11 mouse cellular contexts compared by ENCODE assay signal in the genomic region with DNA sequence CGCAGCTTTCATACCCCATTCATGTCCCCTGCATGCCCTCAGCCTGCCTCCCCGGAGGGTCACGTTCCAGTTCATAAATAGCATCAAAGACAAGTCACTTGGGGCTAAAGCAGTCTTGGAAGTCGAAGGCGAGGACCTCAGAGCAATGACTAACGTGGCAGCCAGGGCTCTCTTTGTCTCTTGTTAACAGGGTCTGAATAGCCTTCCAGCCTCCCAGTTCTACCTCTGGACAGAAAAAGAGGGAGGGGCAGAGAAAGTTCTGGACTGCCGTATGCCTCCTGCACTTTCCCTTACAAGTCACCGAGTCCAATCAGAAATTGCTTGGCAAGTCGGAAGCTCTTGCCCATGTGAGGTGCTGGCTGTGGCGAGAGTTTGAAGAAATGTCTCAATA. TPM values are rescaled to one million over a fixed set of nuclear protein-coding genes. Genes with fewer than 3 reads are reported as not detected.
A peak's percentile ranks its signal among the peaks of the same experiment; 100 is the strongest.
DNase-seq lines count a peak whose midpoint lies in the region; ATAC-seq and TF ChIP-seq lines count a peak whose summit lies in the region.
"Had no signal": no experiment of that assay in that cellular context is flagged by ENCODE, and none has a peak within 500 bp of the region (broad histone marks: within the 10 kb centered on the region; RNA-seq: fewer than 3 reads in every experiment).

No protein-coding gene starts in this region.

- DNase-seq in gastrocnemius, adult 2 months = peak; percentile 50
- no peak for DNase-seq in gastrocnemius, adult 8-10 months (ENCODE audit: low spot score in 2 of 2)
- peak; percentile 36 for DNase-seq in embryonic facial prominence, embryonic 10.5 days (ENCODE audit: low spot score)
- peak; percentile 28 for DNase-seq in heart, postnatal 36 days
- no peak for DNase-seq in limb, embryonic 10.5 days (ENCODE audit: low spot score)
- no peak for DNase-seq in yolk sac, embryonic 10.5 days (ENCODE audit: low spot score)
- DNase-seq in midbrain, postnatal 0 days (ENCODE audit: low spot score) = no peak
- DNase-seq: cerebellum, postnatal 36 days had no signal

- TF ChIP-seq CTCF in gastrocnemius, adult 2 months (IDR thresholded peaks at IDR 0.05) = 0 out of 2 replicates have a peak, but pooled peaks have one; percentile 20
- no peak for TF ChIP-seq CTCF in midbrain, postnatal 0 days (IDR thresholded peaks at IDR 0.05)

- H3K4me2 ChIP-seq in midbrain, postnatal 0 days (ENCODE audit: low read depth, low read length, poor library complexity, severe bottlenecking) = no peak overlapping the region
- H3K4me2 ChIP-seq: limb, embryonic 15.5 days; stomach, embryonic 15.5 days had no signal

- 31% methylated on average over 10 of the region's 10 CpGs for WGBS in embryonic facial prominence, embryonic 10.5 days
- 55% methylated on average over 10 of the region's 10 CpGs for WGBS in limb, embryonic 10.5 days
- 39% methylated on average over 10 of the region's 10 CpGs for WGBS in midbrain, postnatal 0 days

- no peaks in the 10 kb centered on the region for H3K9me3 ChIP-seq in embryonic facial prominence, embryonic 10.5 days
- H3K9me3 ChIP-seq in limb, embryonic 10.5 days (replicated peaks) = no peaks in the 10 kb centered on the region
- H3K9me3 ChIP-seq in midbrain, postnatal 0 days (ENCODE audit: low read length) = no peaks in the 10 kb centered on the region
- H3K9me3 ChIP-seq: limb, embryonic 15.5 days; stomach, embryonic 15.5 days had no signal

- no peak for ATAC-seq in megakaryocyte, adult 5-6 weeks (ENCODE audit: poor library complexity, severe bottlenecking)
- no peak for ATAC-seq in midbrain, postnatal 0 days (ENCODE audit: low FRiP score)

- peaks cover 15% of the 10 kb centered on the region for H3K4me1 ChIP-seq in embryonic facial prominence, embryonic 10.5 days
- H3K4me1 ChIP-seq in limb, embryonic 10.5 days = peaks cover 17% of the 10 kb centered on the region
- H3K4me1 ChIP-seq in midbrain, postnatal 0 days (ENCODE audit: insufficient read depth, low read length) = no peaks in the 10 kb centered on the region
- H3K4me1 ChIP-seq: stomach, embryonic 15.5 days had no signal

- H3K27ac ChIP-seq in gastrocnemius, adult 2 months = peak overlapping the region; percentile 73
- peak overlapping the region; percentile 69 for H3K27ac ChIP-seq in embryonic facial prominence, embryonic 10.5 days (replicated peaks)
- H3K27ac ChIP-seq in limb, embryonic 10.5 days = peak overlapping the region; percentile 38
- no peak overlapping the region for H3K27ac ChIP-seq in midbrain, postnatal 0 days (ENCODE audit: low read depth, low read length)
- H3K27ac ChIP-seq: limb, embryonic 15.5 days; stomach, embryonic 15.5 days had no signal

- H3K27me3 ChIP-seq in embryonic facial prominence, embryonic 10.5 days (replicated peaks; ENCODE audit: low read depth, poor library complexity, severe bottlenecking) = 0 out of 2 replicates have a peak, but pooled peaks cover 4% of the 10 kb centered on the region
- no peaks in the 10 kb centered on the region for H3K27me3 ChIP-seq in limb, embryonic 10.5 days (ENCODE audit: low read depth, poor library complexity, severe bottlenecking)
- no peaks in the 10 kb centered on the region for H3K27me3 ChIP-seq in midbrain, postnatal 0 days (ENCODE audit: insufficient read depth, low read length)
- H3K27me3 ChIP-seq: limb, embryonic 15.5 days; stomach, embryonic 15.5 days had no signal

- intact Hi-C loops in gastrocnemius, adult 2 months (cut with DNase I) = no loop called here
- intact Hi-C loops in heart, postnatal 36 days (cut with DNase I) = no loop called here

- H3K9ac ChIP-seq in midbrain, postnatal 0 days (replicated peaks; ENCODE audit: low read length, poor library complexity, severe bottlenecking) = no peak overlapping the region
- H3K9ac ChIP-seq: limb, embryonic 15.5 days; stomach, embryonic 15.5 days had no signal

- peak overlapping the region; percentile 60 for H3K4me3 ChIP-seq in gastrocnemius, adult 2 months
- 0 out of 2 replicates have a peak overlapping the region, but pooled peaks have one; percentile 21 for H3K4me3 ChIP-seq in embryonic facial prominence, embryonic 10.5 days
- no peak overlapping the region for H3K4me3 ChIP-seq in limb, embryonic 10.5 days
- no peak overlapping the region for H3K4me3 ChIP-seq in midbrain, postnatal 0 days (ENCODE audit: low read depth, low read length)
- H3K4me3 ChIP-seq: limb, embryonic 15.5 days; stomach, embryonic 15.5 days had no signal

- H3K36me3 ChIP-seq in embryonic facial prominence, embryonic 10.5 days (replicated peaks) = no peaks in the 10 kb centered on the region
- no peaks in the 10 kb centered on the region for H3K36me3 ChIP-seq in limb, embryonic 10.5 days
- H3K36me3 ChIP-seq in midbrain, postnatal 0 days (ENCODE audit: insufficient read depth, low read length) = no peaks in the 10 kb centered on the region
- H3K36me3 ChIP-seq: limb, embryonic 15.5 days; stomach, embryonic 15.5 days had no signal

RNA-seq across cellular contexts. Expression of a gene that starts 47.4 kb away (rescaled TPM):
- total RNA-seq in gastrocnemius, adult 2 months (2021) = 100 to 1,000 TPM; 182 to 332 TPM
- 100 to 1,000 TPM; 270 to 418 (median 347) TPM for total RNA-seq in gastrocnemius, adult 8-10 months (2022)
- 79.4 and 82.9 TPM in 2 replicates for polyA plus RNA-seq in embryonic facial prominence, embryonic 10.5 days (2016; fragmentation: Nextera tagmentation; extraction: Ambion mirVana)
- total RNA-seq in heart, postnatal 36 days (2021) = 100 to 1,000 TPM; 245 to 277 TPM
- polyA plus RNA-seq in limb, embryonic 10.5 days (2016; fragmentation: Nextera tagmentation; extraction: Ambion mirVana) = 76.0 and 78.7 TPM in 2 replicates
- 131 and 141 TPM in 2 replicates for total RNA-seq in megakaryocyte, adult 5-6 weeks (2015)
- total RNA-seq in megakaryocyte, adult 5-6 weeks (2017) = 98.7 and 122 TPM in 2 replicates
- 65.9 and 81.4 TPM in 2 replicates for total RNA-seq in midbrain, postnatal 0 days (2014; rRNA removed)
- 53.1 and 58.5 TPM in 2 replicates for polyA plus RNA-seq in midbrain, postnatal 0 days (2015; fragmentation: Nextera tagmentation; extraction: Ambion mirVana)

Comparison
In these comparisons a context has a peak if more than half of its experiments do, and no peak if none do; other contexts are left out.
1. DNase-seq: peak in gastrocnemius, adult 2 months (single experiment), embryonic facial prominence, embryonic 10.5 days (single experiment) and heart, postnatal 36 days (2 of 2); none in gastrocnemius, adult 8-10 months (0 of 2), limb, embryonic 10.5 days (single experiment), yolk sac, embryonic 10.5 days (single experiment) and midbrain, postnatal 0 days (single experiment).
2. H3K4me3 ChIP-seq: peak in gastrocnemius, adult 2 months (single experiment) and embryonic facial prominence, embryonic 10.5 days (single experiment); none in limb, embryonic 10.5 days (single experiment) and midbrain, postnatal 0 days (single experiment).